Mouse (Mus musculus) hindbrain, postnatal 0 days (tissue): ENCODE data around the gene Cbr3. TPM values are rescaled to one million over a fixed set of nuclear protein-coding genes. Genes with fewer than 3 reads are reported as not detected.

ENCODE experiments used
- ATAC-seq: fragments of 200-750 bp; cut with Nextera tagmentation; 2 replicates; pipeline ENCODE4 v1.8.0; 2017; ENCODE audit warnings: mild to moderate bottlenecking, moderate TSS enrichment, moderate library complexity
- DNase-seq: peaks from one replicate; pipeline ENCODE4 v3.0.0-alpha.2; 2015; ENCODE audit warnings: low spot score
- H3K27ac ChIP-seq: fragments of 300-500 bp; sonication (generic); 2 replicates; pipeline ENCODE4 v1.5.1; 2014; ENCODE audit warnings: mild to moderate bottlenecking
- H3K27me3 ChIP-seq: fragments of 300-500 bp; sonication (generic); 2 replicates; pipeline ENCODE4 v1.6.1; 2014; ENCODE audit warnings: low read length, mixed read lengths; ENCODE audit not compliant: insufficient read depth
- H3K36me3 ChIP-seq: fragments of 300-500 bp; sonication (generic); 2 replicates; pipeline ENCODE4 v1.6.1; 2014; ENCODE audit warnings: low read length, mixed read lengths; ENCODE audit not compliant: insufficient read depth
- H3K4me1 ChIP-seq: fragments of 300-500 bp; sonication (generic); 2 replicates; pipeline ENCODE4 v1.6.1; 2014; ENCODE audit warnings: antibody characterized with exemption, low read length, mixed read lengths; ENCODE audit not compliant: insufficient read depth
- H3K4me2 ChIP-seq: fragments of 300-500 bp; sonication (generic); 2 replicates; pipeline ENCODE4 v1.6.1; 2014; ENCODE audit warnings: low read depth, mild to moderate bottlenecking, low read length, moderate library complexity, mixed read lengths
- H3K4me3 ChIP-seq: fragments of 300-500 bp; sonication (generic); 2 replicates; pipeline ENCODE4 v1.5.1; 2014; ENCODE audit warnings: low read length
- H3K9ac ChIP-seq: fragments of 300-500 bp; sonication (generic); replicated peaks from 2 replicates; pipeline ENCODE4 v1.6.1; 2014; ENCODE audit warnings: mild to moderate bottlenecking, low read length, moderate library complexity, mixed read lengths
- H3K9me3 ChIP-seq: fragments of 300-500 bp; sonication (generic); 2 replicates; pipeline ENCODE4 v1.6.1; 2016; ENCODE audit warnings: low read length, mixed read lengths
- CTCF ChIP-seq: IDR thresholded peaks from 2 replicates; pipeline ENCODE4 v1.5.1; 2016; ENCODE audit warnings: antibody characterized with exemption, control low read depth, low read depth
- WGBS: fragments of 180-500 bp; shearing (Covaris S2); extraction: QIAGEN DNeasy Blood & Tissue Kit; methylation state at CpG from one replicate; pipeline ENCODE4 v1.1.7; 2014; 5-methylcytosine and 5-hydroxymethylcytosine counted together
- polyA plus RNA-seq: library from polyadenylated mRNA; unstranded; fragments of >200 nt; fragmentation: Nextera tagmentation; extraction: Ambion mirVana; gene quantifications from 2 replicates; pipeline ENCODE4 v1.2.1, GENCODE M21; 2015
- total RNA-seq: library from RNA; depleted of rRNA; stranded (reverse); fragments of >200 nt; gene quantifications from 2 replicates; pipeline ENCODE4 v1.2.3, GENCODE M21; 2014

The Cbr3 gene
- total and polyA plus RNA-seq, 2 experiments from 2014 or later, result 4.8 to 5.1 TPM

DNA sequence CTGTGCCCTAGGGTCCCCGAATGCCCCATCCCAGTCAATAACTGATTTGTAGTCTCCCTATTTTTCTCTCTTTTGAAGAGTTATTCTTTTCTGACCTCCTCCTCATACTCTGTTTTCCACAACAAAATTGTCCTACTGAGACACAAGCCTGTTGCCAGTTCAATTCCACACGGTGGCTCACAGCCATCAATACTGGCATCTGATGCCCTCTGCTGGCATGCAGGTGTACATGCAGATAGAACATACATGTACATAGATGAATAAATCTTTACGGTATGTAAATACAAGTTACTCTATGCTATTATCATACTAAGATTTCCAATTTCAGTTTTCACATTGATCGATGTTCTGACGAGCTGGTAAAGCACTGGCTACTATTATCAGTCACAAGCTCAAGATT, 12.0 kb upstream of the Cbr3 start:
- no peak overlapping the region for H3K4me3 ChIP-seq
- peaks cover 6% of the 10 kb centered on the region; the same call in 1 of the 2 replicates for H3K9me3 ChIP-seq
- no peak overlapping the region for H3K9ac ChIP-seq
- 93% methylated on average over 5 of the region's 5 CpGs for WGBS
- ATAC-seq, result no peak
- no peaks in the 10 kb centered on the region for H3K36me3 ChIP-seq
- H3K27ac ChIP-seq, result no peak overlapping the region
- H3K4me2 ChIP-seq, result no peak overlapping the region
- peak; percentile 50 for TF ChIP-seq CTCF
- DNase-seq, result peak; percentile 14
- no peaks in the 10 kb centered on the region for H3K4me1 ChIP-seq
- H3K27me3 ChIP-seq, result no peaks in the 10 kb centered on the region

DNA sequence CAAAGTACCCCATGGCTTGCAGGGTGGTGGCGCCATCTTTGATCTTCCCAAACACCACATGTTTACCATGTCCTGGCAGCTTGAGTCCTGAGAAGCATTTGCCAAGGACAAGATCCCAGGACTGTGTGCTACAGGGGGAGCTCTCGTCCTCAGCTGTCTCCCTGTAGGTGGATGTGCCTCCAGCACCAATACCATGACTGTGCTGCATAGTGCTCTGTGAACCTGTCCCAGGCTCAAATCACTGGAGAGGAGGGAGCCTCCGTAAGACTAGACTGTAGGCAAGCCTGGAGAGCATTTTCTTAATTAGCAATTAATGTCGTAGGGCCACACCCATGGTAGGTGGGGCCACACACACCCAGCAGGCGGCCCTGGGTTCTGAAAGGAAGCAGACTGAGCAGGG, 6.6 kb upstream of the Cbr3 start:
- H3K4me3 ChIP-seq, result no peak overlapping the region
- no peak for ATAC-seq
- no peaks in the 10 kb centered on the region for H3K36me3 ChIP-seq
- H3K4me2 ChIP-seq, result no peak overlapping the region
- peaks cover 8% of the 10 kb centered on the region; the same call in 1 of the 2 replicates for H3K27me3 ChIP-seq
- H3K4me1 ChIP-seq, result no peaks in the 10 kb centered on the region
- WGBS, result 86% methylated on average over 5 of the region's 5 CpGs
- no peak overlapping the region for H3K9ac ChIP-seq
- DNase-seq, result no peak
- H3K27ac ChIP-seq, result no peak overlapping the region
- no peaks in the 10 kb centered on the region for H3K9me3 ChIP-seq
- no peak for TF ChIP-seq CTCF

DNA sequence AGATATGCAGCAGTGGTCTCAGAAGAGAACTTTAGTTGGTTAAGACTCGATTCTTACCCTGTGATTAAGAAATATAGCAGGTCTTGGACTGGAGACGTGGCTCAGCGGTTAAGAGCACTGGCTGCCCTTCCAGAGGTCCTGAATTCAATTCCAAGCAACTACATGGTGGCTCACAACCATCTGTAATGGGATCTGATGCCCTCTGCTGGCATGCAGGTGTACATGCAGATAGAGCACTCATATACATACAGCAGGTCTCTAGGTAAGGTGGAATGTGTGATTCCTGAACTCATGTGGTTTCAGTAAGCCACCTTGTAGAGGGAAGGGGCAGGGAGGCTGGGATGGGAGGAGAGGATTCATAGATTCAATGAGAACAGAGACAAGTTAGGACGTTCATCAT, 4.8 kb upstream of the Cbr3 start:
- Histone ChIP-seq H3K4me3 (no peak overlapping the region), H3K27me3 (peaks cover 17% of the 10 kb centered on the region; the same call in 1 of the 2 replicates), H3K27ac (no peak overlapping the region), H3K9me3 (no peaks in the 10 kb centered on the region), H3K9ac (no peak overlapping the region), H3K36me3 (no peaks in the 10 kb centered on the region), H3K4me1 (peaks cover 3% of the 10 kb centered on the region; the same call in 1 of the 2 replicates), H3K4me2 (no peak overlapping the region)
- DNase-seq (no peak), ATAC-seq (no peak)
- no peak; the same call in 1 of the 2 replicates for TF ChIP-seq CTCF
- WGBS, result 82% methylated on average over 4 of the region's 4 CpGs

DNA sequence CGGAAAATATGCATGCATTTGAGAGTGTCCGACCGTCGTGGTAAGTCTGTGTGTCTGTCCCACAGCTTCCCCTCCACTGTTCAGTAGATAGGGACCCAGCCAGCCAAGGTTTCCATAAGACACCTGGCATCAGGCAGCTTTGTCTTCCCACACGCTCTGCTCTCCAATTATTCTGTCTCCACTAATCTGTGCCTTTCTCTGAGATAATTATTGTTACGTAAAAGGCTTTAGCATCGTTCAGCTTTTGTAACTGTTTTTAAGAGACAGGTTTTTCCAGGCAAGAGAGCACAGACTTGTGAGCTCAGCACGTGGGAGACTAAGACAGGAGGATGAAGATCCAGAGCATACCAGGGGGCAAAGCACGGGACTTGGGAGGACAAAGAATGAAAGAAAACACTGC, 3.9 kb upstream of the Cbr3 start:
- 60% methylated on average over 9 of the region's 9 CpGs for WGBS
- no peak for ATAC-seq
- Histone ChIP-seq H3K9ac (no peak overlapping the region), H3K4me3 (no peak overlapping the region), H3K27me3 (peaks cover 17% of the 10 kb centered on the region; the same call in 1 of the 2 replicates), H3K4me1 (peaks cover 7% of the 10 kb centered on the region; the same call in 1 of the 2 replicates), H3K9me3 (no peaks in the 10 kb centered on the region), H3K36me3 (no peaks in the 10 kb centered on the region), H3K27ac (no peak overlapping the region), H3K4me2 (no peak overlapping the region)
- no peak for DNase-seq
- no peak for TF ChIP-seq CTCF

DNA sequence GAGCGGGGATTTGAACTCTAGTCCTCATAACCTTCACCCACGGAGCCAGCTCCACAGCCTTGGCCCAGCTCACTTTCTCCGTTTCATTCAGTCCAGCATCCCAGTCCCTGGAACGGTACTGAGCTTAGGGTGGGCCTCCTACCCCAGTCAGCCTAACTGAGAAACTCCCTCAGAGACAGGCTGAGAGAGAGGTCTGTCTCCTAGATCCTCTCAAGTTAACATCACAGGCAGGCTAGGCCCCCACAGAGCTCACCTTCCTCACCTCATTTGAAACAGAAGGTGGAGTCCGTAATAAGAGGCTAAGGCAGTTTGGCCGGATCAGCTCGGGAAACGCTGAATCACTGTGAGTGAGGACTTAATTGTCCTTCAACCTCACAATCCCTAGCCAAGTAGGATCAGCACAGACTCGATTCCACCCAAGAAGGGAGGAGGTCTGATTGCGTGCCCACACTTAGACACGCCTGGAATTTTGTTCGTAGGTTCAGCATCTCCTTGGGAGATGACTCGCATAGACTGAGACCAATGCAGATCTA, 793 bp upstream of the Cbr3 start:
- Histone ChIP-seq H3K27ac (no peak overlapping the region), H3K27me3 (peaks cover 20% of the 10 kb centered on the region; the same call in 1 of the 2 replicates), H3K36me3 (no peaks in the 10 kb centered on the region), H3K9me3 (no peaks in the 10 kb centered on the region), H3K4me2 (peak overlapping the region; percentile 78; the same call in 1 of the 2 replicates), H3K4me3 (peak overlapping the region; percentile 44; the same call in 1 of the 2 replicates), H3K9ac (no peak overlapping the region), H3K4me1 (peaks cover 7% of the 10 kb centered on the region; the same call in 1 of the 2 replicates)
- no peak for TF ChIP-seq CTCF
- no peak for ATAC-seq
- no peak for DNase-seq
- 28% methylated on average over 13 of the region's 13 CpGs for WGBS

DNA sequence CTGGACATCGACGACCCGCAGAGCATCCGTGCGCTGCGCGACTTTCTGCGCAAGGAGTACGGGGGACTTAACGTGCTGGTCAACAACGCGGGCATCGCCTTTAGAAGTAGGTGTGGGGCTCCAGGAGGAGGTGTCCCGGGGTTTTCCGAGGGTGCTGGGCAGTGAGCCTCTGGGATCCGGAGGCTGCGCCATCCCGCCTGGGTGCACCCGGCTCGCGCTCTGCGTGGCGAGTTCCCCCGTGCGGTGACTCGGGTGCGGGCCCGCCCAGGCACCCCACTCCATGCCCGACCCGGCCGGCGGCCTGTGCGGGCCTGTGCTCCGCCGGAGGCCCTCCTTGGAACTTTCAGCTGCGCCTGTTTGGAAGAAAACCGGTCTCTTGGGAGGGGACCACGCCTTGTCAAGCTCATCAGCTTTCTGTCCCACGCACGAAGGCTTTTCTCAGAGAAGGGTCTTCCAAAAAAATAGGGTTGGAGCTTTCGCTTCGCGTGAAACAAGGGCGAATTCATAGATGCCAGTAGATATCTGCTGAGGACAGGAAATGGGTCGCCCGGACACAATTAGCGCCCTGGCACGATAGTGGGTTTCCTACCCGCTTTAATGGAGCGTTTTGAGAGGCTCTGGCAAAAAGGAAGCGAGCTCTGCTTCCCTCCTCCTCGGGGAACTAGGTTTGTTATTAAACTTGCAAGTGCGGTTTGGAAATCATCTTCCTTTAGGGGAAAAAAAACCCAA, 657 bp downstream of the Cbr3 start:
- peak overlapping the region; percentile 44 for H3K4me3 ChIP-seq
- WGBS, result 1% methylated on average over 53 of the region's 53 CpGs
- TF ChIP-seq CTCF, result no peak
- no peaks in the 10 kb centered on the region for H3K36me3 ChIP-seq
- peak overlapping the region; percentile 46 for H3K9ac ChIP-seq
- ATAC-seq, result no peak; the same call in 1 of the 2 replicates
- no peak overlapping the region for H3K27ac ChIP-seq
- H3K9me3 ChIP-seq, result no peaks in the 10 kb centered on the region
- peaks cover 20% of the 10 kb centered on the region; the same call in 1 of the 2 replicates for H3K27me3 ChIP-seq
- DNase-seq, result peak; percentile 19
- H3K4me2 ChIP-seq, result peak overlapping the region; percentile 78
- peaks cover 7% of the 10 kb centered on the region; the same call in 1 of the 2 replicates for H3K4me1 ChIP-seq
